Mouse (Mus musculus): ENCODE measurements around the gene Efemp1.

Efemp1 gene

DNA sequence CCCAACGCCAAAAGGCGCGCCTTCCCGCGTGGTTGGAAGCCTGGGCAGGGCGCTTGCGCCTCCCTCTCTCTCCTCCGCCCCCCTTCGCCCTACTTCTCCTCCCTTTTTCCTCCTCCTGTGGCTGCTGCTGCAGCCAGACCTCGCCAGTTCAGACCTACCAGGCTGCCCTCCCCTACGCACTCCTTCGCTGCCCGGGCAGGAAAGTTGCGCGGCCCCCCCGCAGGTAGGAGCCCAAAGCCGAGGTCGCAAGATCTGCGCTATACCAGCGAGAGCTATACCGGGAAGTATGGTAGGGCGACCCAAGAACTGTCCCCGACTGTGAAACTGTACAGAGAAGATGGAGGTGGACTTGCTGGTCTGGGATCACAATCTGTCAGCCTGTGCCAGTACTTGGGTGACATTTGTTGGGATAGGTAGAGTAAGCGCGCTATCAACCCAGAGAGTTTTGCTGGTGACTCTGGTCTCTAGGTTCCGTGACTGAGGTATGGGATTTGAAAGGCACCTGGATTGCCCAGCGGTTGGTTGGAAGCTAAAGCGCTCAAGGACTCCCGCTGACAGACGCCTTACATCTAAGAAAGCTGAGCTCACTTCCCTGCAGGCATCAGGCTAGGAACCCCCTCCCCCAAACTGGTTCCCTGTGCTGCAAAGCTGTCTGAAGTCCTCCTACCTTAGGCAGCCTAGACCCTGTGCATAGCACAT, at the start of gene Efemp1:
TSS of gene Efemp1 (plus strand) at position 103 of the 699 bp plus-strand sequence.
- peak; percentile 46 for DNase-seq (ENCODE audit: low spot score)

DNA sequence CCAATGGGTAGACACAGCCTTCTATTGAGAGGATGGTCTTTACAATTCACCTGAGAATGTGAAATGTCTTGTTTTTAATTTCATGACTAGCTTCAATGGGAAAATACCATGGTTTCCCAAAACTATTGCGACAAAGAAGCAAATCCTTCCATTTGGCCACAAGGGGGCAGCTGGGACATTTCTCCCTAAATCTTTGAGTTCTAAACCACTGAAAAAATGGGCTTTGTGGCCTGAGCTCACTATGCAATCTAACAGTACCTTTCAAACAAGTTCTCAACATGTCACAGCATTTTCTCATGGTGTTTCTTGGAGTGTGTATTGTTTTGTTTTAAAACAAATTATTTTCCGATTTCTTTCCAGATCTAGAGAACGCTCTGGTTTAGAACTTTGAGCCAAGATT, 44.3 kb upstream of the Efemp1 start:
- DNase-seq (ENCODE audit: low spot score), result no peak

DNA sequence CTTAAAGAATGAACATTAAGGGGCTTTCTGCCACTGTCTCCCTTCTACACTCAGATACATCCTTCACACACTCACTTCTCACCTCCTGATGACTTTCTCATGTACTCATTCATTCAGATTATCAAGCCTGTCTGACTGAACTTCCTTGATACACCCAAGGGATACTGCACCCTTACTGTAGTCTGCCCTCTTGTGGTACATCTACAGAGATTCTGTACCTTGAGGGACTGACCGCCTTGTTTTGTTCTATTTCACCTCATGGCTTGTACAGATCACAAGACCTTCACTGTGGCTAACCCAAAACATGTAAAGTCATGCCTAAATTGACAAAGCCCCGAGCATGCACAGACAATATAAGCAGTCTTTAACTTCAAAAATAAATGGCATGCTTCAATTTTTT, 41.1 kb upstream of the Efemp1 start:
- no peak for DNase-seq (ENCODE audit: low spot score)

DNA sequence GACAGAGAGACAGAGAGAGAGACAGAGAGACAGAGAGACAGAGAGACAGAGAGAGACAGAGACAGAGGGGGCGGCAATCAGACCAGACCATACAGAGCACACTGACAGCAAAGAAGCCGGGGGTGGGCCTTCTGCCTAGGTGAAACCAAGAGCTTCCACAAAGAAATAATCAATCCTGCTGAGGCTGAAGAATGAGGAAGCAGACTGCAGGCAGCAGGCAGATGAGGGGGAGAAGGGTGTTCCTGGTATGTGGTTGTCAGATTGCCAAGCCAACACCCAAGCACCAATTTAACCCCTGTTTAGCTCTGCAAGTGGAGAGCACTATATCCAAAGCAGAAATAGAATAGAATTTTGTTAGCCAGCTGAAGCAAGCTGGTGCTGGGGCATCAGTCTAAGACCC, 40.4 kb upstream of the Efemp1 start:
- no peak for DNase-seq (ENCODE audit: low spot score)

DNA sequence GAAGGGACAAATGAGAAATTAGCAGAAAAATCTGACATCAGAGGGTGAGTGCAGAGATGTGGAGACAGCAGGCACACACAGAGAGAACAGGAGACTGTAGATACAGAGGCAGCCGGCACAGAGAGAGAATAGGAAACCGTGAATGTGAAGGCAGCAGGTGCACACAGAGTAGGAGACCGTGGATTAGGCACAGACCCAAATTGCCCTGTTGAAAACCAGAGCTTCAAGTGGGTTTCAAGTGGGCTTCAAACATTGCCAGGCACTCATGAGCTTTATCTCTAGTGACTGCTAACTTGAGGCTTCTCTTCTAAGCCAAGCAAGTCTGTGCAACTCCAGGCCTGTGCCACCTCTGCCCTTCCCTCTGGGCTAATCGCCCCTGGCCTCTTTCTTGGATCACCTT, 35.6 kb upstream of the Efemp1 start:
- no peak for DNase-seq (ENCODE audit: low spot score)

DNA sequence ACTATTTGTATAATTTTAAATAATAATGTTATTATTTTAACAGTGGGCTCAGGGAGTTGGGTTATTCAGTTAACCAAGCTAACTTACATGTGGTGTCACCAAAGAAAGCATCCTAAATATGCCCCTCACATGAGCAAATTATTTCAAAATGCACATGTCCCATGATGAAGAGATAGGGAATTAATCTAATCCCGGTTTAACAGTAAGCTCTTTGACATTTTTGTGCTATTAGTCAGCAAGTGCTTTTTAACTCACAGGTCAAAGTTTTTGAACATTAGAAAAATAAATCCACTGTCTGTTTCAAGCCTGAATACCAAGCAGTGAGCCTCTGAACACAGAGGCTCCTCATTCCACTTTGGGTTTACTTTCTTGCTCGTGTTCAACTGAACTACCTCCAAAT, 26.1 kb upstream of the Efemp1 start:
- no peak for DNase-seq (ENCODE audit: low spot score)

DNA sequence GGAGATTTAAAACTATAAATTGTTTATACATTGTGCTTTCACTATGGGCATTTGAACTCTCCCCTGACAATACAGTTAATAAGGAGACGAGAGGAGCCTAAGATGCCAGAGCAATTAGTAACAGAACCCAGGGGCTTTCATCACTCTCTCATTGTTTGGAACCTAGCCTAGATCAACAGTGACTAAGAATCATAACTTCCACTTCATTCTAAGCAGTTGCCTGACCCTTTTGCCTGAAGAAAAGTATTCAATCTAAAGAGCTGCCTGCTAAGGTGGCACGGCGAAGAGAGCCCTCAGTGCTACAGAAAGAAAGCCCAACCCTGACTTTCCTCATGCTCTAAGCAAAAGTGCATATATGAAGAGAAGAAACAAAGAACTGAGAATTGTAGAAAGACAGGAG, 19.2 kb upstream of the Efemp1 start:
- no peak for DNase-seq (ENCODE audit: low spot score)

DNA sequence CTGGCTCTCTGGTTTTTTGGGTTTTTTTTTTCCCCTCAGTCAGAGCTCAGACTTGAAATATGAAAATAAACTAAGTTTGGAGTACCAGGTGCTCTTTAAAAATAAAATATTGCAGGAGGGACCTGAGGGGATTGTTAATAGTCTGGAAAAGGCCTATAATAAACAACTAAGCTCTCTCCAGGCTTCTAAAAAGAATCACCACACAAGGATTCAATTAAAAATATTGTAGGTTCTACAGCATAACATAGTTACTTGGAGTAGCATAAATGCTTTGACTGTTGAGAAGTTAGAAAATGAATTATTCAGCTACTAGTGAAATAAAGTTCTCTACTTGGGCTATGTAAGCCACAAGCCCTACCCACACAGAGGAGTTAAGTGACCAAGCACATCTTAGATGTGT, 17.9 kb upstream of the Efemp1 start:
- no peak for DNase-seq (ENCODE audit: low spot score)

DNA sequence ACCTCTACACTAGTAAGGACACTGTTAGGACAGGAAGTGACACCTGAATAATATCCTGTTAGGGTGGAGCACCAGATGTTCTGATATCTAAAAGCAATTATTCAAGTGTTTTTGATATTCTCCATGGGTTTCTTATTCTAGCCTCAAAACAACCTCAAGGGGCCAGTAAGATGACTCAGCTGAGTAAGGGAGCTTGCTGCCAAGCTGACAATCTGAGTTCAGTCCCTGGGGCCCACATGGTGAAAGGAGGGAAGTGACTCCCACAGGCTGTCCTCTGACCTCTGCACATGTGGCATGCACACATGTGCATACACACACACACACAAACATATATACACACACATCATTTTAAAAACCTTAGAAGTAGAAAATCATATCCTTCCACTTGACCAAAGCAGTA, 3.2 kb upstream of the Efemp1 start:
- no peak for DNase-seq (ENCODE audit: low spot score)

DNA sequence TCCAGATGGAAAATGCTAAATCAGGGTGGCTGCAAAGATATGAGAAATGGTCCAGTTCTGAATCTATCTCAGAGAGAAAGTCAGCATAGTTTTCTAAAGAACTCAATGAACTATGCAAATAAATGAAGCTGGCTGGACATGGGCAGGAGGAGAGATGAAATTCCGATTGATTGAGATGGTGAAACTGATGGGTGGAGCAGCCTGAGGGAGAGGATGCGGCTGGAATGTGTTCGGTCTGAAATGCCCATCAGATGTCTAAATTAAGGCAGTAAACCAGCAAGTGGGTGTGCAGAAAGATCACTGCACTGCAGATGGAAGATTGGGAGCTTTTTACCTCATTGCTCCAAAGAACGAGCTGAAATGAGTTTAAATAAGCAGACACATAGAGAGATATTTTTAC, 1.4 kb upstream of the Efemp1 start:
- DNase-seq (ENCODE audit: low spot score), result no peak

DNA sequence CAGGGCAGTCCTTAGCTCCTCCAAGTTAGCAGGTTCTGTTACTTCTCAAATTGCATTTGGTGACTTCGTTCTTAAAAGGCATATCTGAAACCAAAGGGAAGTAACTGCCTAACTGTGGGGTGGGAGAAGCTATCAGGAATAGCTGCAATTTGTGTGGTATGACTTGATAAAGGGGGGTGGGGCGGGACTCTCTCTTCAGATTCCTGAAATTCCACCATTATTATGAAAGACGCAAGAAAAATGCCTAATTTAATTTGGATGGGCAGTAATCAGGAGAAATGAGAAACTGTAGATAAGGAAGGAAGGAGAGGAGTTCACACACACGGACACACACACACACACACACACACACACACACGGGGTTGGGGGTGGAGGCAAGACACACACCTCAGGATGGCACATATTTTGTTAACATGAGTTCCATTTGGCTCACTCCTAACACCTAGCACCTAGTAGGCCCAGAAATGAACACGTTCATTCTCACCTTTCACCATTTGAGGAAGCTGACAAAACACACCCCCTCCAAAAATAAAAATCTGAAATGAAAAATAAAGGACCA, 564 bp upstream of the Efemp1 start:
- no peak for DNase-seq (ENCODE audit: low spot score)

DNA sequence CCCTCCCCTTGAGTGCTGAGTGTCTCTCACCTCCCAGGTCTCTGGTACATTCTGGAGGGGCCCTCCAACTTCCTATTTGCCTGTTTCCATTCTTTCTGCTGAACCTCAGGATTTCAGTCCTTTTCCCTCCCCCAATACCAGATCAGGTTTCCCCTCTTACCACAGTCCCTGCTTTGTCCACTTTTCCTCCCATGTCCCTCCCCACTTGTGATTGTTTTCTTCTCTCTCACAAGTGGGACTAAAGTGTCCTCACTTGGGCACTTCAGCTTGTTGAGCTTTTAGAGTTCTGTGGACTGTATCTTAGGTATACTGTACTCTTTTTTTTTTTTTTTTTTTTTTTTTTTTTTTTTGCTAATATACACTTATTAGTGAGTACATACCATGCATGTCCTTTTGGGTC, 6.1 kb downstream of the Efemp1 start:
- no peak for DNase-seq (ENCODE audit: low spot score)

DNA sequence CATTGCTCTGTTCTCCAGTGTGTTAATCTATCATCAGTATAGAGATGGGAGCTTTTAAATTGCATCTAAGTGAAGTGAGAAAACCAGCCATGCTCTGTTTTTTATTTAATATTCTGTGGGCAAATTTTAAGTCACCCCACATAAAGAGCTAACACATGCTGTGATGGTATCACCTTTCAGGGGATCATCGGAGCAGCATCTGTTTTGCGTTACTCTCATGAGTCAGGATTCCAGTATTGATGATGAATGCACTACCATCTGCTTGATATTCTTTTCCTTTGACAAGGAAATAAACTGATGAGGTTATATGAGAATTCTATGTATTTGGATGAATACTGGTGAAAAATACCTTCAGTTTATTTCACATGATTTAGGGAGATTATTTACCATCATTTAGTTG, 16.1 kb downstream of the Efemp1 start:
- DNase-seq (ENCODE audit: low spot score), result no peak

DNA sequence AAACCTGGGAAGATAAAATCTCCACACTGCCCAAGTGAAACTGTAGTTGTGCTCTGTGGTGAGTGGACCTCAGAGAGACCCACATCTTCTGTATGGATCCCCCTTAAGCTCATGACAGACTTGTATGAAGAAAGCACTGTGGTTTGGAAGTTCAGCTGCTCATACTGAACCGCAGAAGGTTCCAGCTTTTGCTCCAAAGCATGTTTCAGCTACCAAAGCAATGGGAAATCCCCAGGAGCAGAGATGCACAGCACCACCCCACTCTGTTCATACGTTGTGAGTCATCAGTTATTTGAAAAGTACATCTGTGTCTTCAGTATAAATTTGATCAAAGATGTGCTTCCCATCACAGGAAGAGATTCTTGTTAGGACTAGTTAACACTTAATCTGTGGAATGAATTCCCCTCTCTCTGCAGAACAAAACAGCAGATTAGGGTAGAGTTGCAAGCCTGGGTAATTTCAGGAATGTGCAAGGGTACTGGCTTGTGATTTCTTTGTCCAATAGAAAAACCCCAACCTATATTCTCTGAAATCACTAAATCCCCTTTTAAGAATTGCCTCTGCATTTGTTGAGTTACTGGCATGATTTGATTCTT, 28.5 kb downstream of the Efemp1 start:
- no peak for DNase-seq (ENCODE audit: low spot score)

DNA sequence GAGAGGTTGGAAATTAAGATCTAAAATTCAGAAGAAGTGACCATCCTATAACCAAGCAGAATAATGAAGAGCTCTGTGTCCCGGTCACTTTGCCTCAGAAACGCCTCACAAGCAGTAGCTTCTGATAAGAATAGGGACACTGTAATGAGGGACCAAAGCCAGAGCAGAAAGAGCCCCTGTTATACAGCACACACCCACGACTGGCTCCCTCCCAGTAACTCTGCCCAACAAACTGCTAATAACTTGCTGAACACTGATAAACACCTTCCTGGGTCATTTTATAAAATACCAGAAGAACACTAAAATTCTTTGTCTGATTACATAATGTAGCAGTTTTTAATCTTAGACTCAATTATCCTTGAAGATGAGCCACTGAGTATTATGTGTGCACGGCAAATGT, 30.1 kb downstream of the Efemp1 start:
- no peak for DNase-seq (ENCODE audit: low spot score)

DNA sequence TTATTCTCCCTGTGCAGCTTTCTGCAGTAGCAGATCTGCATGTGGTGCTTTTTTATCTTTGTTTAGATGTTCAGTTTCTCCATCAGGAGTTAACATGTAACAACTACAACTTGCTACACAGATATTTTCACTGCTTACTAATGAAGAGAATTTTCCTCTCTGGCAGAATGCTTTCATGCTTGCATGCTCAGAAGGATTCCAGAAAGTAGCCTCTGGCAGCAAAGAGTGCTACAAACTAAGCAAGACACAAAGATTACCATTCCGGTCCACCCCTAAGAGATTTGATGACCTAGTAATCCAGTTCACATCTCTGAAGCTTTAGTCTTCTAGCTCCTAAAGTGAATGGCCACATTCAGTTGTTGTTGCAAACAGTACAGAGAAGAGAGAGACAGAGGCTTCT, 36.5 kb downstream of the Efemp1 start:
- DNase-seq (ENCODE audit: low spot score), result no peak

DNA sequence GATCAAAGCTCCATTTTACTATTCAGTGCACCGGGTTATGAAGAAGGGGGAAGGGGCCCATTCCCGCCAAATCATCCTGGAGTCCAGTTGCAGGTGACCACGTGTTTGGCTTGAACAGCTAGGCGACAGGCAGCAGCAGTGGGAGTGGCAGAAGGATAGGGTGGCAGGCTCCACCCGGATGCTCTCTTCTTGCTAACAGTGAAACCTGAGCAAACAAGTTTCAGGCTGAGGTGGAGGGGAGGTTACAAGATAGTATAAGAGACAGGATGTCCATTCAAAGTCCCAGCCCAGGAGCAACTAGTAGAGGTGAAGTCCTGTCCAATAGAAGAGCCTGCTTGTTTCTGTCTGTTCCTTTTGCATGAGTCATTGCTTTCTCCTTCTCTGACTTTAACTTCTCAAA, 38.5 kb downstream of the Efemp1 start:
- DNase-seq (ENCODE audit: low spot score), result no peak

DNA sequence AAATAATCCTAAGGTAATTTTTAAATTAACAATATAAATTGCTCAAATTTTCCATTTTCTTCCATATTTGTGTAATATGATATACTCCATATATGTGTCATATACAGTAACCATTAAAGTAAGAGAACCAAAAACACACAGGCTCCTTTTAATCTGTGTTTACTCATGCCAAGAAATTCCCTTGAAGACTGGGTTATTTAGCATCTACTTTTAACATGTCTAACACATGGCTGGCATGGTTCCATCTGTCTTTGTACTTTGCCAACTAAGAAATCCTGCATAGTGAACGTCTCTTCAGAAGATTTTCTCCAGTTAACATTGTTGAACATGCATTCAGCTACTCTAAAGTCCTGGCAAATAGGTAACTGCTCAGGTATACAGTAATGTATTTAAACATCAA, 46.4 kb downstream of the Efemp1 start:
- DNase-seq (ENCODE audit: low spot score), result no peak

DNA sequence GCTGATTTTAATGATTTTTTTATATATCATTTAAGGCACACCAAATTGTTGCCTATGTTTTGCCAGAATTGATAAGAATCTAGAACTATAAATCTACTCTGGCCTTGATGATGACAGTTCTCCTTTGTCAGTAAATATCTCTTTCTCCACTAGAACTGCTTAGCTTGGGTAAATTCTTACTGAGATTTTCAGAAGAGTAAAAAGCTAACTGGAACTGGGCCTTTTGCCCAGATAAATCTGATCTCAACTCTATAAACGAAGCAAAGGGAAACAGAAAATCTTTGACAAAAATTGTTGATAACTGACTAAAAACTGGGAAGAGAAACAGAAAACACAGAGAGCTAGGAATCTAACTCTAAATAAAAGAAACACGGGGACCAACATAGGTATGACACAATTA, 51.6 kb downstream of the Efemp1 start:
- no peak for DNase-seq (ENCODE audit: low spot score)

DNA sequence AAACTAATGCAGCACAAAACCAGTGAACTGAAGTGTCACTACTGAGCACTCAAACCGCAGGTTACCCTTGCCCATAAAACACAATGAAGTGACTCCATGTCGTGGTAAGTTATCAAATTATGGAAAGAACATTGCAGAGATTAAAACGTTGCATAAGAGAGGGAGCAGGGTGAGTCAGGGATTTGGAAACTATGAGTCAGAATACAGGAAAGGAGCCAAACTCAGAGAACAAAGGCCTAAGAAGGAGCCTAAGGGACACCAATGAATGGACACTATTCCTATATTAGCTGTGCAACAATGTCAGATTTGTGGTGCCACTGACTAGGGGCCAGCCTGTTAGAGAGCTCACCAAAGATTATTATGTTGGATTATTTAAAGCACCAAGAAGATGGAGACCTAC, 53.3 kb downstream of the Efemp1 start:
- peak; percentile 8 for DNase-seq (ENCODE audit: low spot score)

DNA sequence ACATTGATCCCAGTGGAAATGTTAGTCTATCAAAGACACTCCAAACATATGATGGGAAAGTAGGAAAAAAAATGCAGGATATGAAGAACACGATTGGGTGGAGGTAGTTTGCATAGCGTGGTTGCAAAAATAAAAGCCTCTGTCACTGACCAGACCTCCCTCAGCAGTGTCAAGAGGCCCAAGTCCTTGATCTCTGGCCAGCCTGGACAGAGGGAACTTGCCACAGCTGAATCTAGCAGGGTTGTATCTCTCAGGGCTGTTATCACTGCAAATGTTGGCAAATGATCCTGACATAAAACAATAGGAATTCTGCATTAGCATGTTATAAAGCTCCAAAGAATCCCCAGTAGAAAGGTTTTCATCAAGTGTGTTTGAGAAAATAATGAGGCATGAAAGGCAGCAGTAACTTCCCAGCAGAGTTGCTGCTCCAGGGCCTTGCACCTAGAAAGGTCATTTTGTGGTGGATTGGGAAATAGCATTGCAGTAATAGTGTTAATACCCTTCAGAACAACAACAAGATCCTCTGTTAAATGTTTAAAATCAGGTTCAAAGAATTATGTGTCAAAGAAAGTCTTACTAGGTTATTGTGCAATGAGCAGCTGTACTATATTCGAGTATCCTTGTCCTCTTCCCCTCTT, 56.0 kb downstream of the Efemp1 start:
- DNase-seq (ENCODE audit: low spot score), result no peak

DNA sequence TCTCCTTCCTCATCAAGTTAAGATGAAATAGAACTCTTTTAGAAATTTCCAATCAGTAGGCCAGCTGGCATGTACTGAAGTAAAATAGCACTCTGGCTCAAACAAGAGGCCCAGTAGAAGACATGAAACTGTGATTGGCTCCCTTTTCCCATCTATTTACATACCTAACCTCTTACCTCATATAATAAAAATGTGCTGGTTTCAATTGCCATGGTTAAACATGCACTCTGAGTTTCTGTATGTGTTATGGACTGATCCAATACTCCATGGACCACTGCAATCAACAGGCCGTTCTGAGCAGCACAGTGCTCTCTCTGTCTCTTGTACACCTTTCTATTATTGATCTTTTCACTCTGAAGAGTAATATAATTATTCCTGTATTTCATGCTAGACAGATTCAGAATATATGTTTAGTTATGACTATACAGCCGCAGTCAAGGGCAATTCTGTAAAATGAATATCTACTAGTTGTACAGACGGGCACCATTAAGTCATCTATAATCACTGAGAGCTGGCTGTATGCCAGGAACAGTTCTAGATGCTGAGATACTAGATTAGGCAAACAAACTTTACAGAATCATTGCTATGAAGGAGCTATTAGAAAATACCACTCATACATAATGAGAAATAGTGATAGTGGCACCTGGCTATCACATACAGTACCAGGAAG, 59.6 kb downstream of the Efemp1 start:
- no peak for DNase-seq (ENCODE audit: low spot score)

DNA sequence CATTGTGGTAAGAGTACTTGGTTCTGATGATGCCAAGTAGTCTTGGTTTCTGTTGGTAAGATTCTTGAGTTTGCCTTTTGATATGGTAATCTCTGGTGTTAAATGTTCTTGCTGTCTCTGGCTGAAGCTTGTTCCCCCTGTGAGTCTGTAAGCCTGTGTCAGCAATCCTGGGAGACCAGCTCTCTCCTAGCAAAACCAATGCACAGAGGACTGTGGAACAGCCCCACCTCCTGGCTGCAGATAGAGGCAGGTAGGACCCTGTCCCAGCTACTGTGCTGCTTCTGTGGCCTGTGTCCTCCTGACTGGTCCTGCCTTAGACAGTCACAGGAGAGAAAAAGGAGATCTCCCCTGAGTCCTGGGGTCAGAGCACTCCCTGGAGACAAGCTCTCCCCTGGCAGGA, 81.4 kb downstream of the Efemp1 start:
- DNase-seq (ENCODE audit: low spot score), result no peak

Data from urinary bladder, postnatal 25 days (tissue).